Mouse (Mus musculus) MEL (cell line): ENCODE data around the gene Rhof.

Source experiments
- CHD2 ChIP-seq: IDR thresholded peaks from 2 replicates; pipeline ENCODE4 v1.6.1; 2011; ENCODE audit warnings: low read length, improper control_type of control experiment
- CTCF ChIP-seq, 3 experiments: IDR thresholded peaks in 2 of 3; conservative IDR thresholded peaks in 1 of 3; 2 replicates each; pipeline ENCODE4 v1.5.1; 2011 to 2012; ENCODE audit warnings: low read length in 3 of 3, low read depth in 2 of 3, mild to moderate bottlenecking in 2 of 3, improper control_type of control experiment in 1 of 3, inconsistent platforms in 1 of 3, mixed read lengths in 1 of 3, moderate library complexity in 1 of 3; ENCODE audit not compliant: control insufficient read depth in 1 of 3, insufficient read depth in 1 of 3, poor library complexity in 1 of 3, severe bottlenecking in 1 of 3
- EP300 ChIP-seq, 2 experiments: IDR thresholded peaks; 2 replicates each; pipeline ENCODE4 v1.6.1; 2011; ENCODE audit warnings: improper control_type of control experiment in 2 of 2, low read length in 2 of 2, low read depth in 1 of 2, mild to moderate bottlenecking in 1 of 2
- GABPA ChIP-seq: IDR thresholded peaks from 2 replicates; pipeline ENCODE4 v1.6.1; 2012; ENCODE audit warnings: low read depth, mild to moderate bottlenecking, inconsistent platforms, low read length, improper control_type of control experiment, moderate library complexity
- RAD21 ChIP-seq: IDR thresholded peaks from 2 replicates; pipeline ENCODE4 v1.6.1; 2011; ENCODE audit warnings: mild to moderate bottlenecking, low read depth, low read length, improper control_type of control experiment
- ZKSCAN1 ChIP-seq: IDR thresholded peaks from 2 replicates; pipeline ENCODE4 v1.6.1; 2012; ENCODE audit warnings: low read depth, mild to moderate bottlenecking, inconsistent platforms, low read length, improper control_type of control experiment, moderate library complexity

GRCm38 (mm10) chr5:123150641-123151040 is 18.1 kb upstream of the Rhof start:
- no peak for TF ChIP-seq EP300 (IDR thresholded peaks at IDR 0.05; ENCODE audit: low read depth in 1 of 2, low read length in 2 of 2)
- no peak for TF ChIP-seq CTCF (IDR thresholded peaks at IDR 0.05 in 2 of 3, conservative IDR thresholded peaks at IDR 0.05 in 1 of 3; ENCODE audit: control insufficient read depth in 1 of 3, insufficient read depth in 1 of 3, low read depth in 2 of 3, low read length in 3 of 3, poor library complexity in 1 of 3, severe bottlenecking in 1 of 3)
- no peak for TF ChIP-seq GABPA
- no peak for TF ChIP-seq CHD2
- TF ChIP-seq ZKSCAN1 = no peak
- no peak for TF ChIP-seq RAD21
